Mouse (Mus musculus) CD8-positive naive resting alpha-beta T cell, adult 57 days (primary cell): ENCODE results near the gene Aasdhppt. TPM values are rescaled to one million over a fixed set of nuclear protein-coding genes. Genes with fewer than 3 reads are reported as not detected.

ENCODE experiments used
- total RNA-seq: library from RNA; stranded (reverse); gene quantifications from one replicate; pipeline ENCODE4 v1.2.4, GENCODE M21; 2023

Gene Aasdhppt
- 11.5 TPM for total RNA-seq

GRCm38 (mm10) chr9:4309351-4310085 is at the start of gene Aasdhppt, which contains the start of gene Kbtbd3:
TSS of gene Aasdhppt (minus strand) at chr9:4309471.
TSS of gene Kbtbd3 (plus strand) at chr9:4309833.

Other genes starting within 250 kb of the Aasdhppt start
- 1.8 TPM for gene Kbtbd3, start 362 bp upstream of the Aasdhppt start, total RNA-seq
- 11.4 TPM for gene Msantd4, start 67.1 kb upstream of the Aasdhppt start, total RNA-seq